Mouse (Mus musculus): Measurements from ENCODE around the gene Ctnna2.

- TF ChIP-seq CTCF (IDR thresholded peaks at IDR 0.05; ENCODE audit: insufficient read depth, low read length) (no peak), POLR2A (IDR thresholded peaks at IDR 0.05; ENCODE audit: borderline replicate concordance, extremely low read depth, low read depth, low read length) (no peak)
Observed at GRCm38 (mm10) chr6:77358471-77358837, 621.0 kb downstream of the Ctnna2 start.

Measured in lung, adult 2 months (tissue).